Mouse (Mus musculus) c-Kit-positive CD71-negative TER-119-negative erythroid progenitor cells, embryonic 14.5 days (primary cell): ENCODE measurements around the gene Egfl6.

ENCODE experiments used
- DNase-seq: peaks from one replicate; pipeline ENCODE4 v3.0.0-alpha.2; 2013; ENCODE audit warnings: low read depth

Gene Egfl6

GRCm38 (mm10) chrX:166584947-166585824 is at the start of gene Egfl6:
TSS of gene Egfl6 (minus strand) at chrX:166585720.
- DNase-seq: no peak

GRCm38 (mm10) chrX:166626866-166627570 is 41.5 kb upstream of the Egfl6 start:
- no peak for DNase-seq

- no peak for DNase-seq
Measured at GRCm38 (mm10) chrX:166626174-166626573, 40.7 kb upstream of the Egfl6 start.

GRCm38 (mm10) chrX:166623176-166623575 is 37.7 kb upstream of the Egfl6 start:
- no peak for DNase-seq

GRCm38 (mm10) chrX:166621560-166622301 is 36.2 kb upstream of the Egfl6 start:
- no peak for DNase-seq

- DNase-seq: no peak
Measured at GRCm38 (mm10) chrX:166620900-166621299, 35.4 kb upstream of the Egfl6 start.

- no peak for DNase-seq
Measured at GRCm38 (mm10) chrX:166619084-166619483, 33.6 kb upstream of the Egfl6 start.

- DNase-seq: no peak
Measured at GRCm38 (mm10) chrX:166615191-166615590, 29.7 kb upstream of the Egfl6 start.

GRCm38 (mm10) chrX:166576111-166576510 is 9.4 kb downstream of the Egfl6 start:
- no peak for DNase-seq

GRCm38 (mm10) chrX:166565983-166566382 is 19.5 kb downstream of the Egfl6 start:
- no peak for DNase-seq

GRCm38 (mm10) chrX:166565401-166565800 is 20.1 kb downstream of the Egfl6 start:
- no peak for DNase-seq

- no peak for DNase-seq
Measured at GRCm38 (mm10) chrX:166564900-166565299, 20.6 kb downstream of the Egfl6 start.

GRCm38 (mm10) chrX:166559333-166559732 is 26.2 kb downstream of the Egfl6 start:
- no peak for DNase-seq

- no peak for DNase-seq
Measured at GRCm38 (mm10) chrX:166552355-166552754, 33.2 kb downstream of the Egfl6 start.

GRCm38 (mm10) chrX:166546495-166546894 is 39.0 kb downstream of the Egfl6 start:
- DNase-seq: no peak

- DNase-seq: no peak
Measured at GRCm38 (mm10) chrX:166535138-166535537, 50.4 kb downstream of the Egfl6 start.

- DNase-seq: no peak
Measured at GRCm38 (mm10) chrX:166533432-166533831, 52.1 kb downstream of the Egfl6 start.

GRCm38 (mm10) chrX:166531671-166532070 is 53.8 kb downstream of the Egfl6 start:
- no peak for DNase-seq

- DNase-seq: no peak
Measured at GRCm38 (mm10) chrX:166528126-166528525, 57.4 kb downstream of the Egfl6 start.

GRCm38 (mm10) chrX:166525637-166526315 is 59.7 kb downstream of the Egfl6 start:
- no peak for DNase-seq

GRCm38 (mm10) chrX:166520782-166521181 is 64.7 kb downstream of the Egfl6 start:
- no peak for DNase-seq

GRCm38 (mm10) chrX:166518345-166518744 is 67.2 kb downstream of the Egfl6 start, which contains the start of gene Tceanc:
TSS of gene Tceanc (minus strand) at chrX:166518567.
- no peak for DNase-seq
